Mouse (Mus musculus) stomach, postnatal 0 days (tissue): ENCODE data around the gene Zc3hav1l. TPM values are rescaled to one million over a fixed set of nuclear protein-coding genes. Genes with fewer than 3 reads are reported as not detected.

Source experiments
- ATAC-seq: fragments of 200-750 bp; cut with Nextera tagmentation; 2 replicates; pipeline ENCODE4 v1.8.0; 2017; ENCODE audit not compliant: low FRiP score, low TSS enrichment
- DNase-seq: peaks from one replicate; pipeline ENCODE4 v3.0.0-alpha.2; 2016; ENCODE audit warnings: low spot score
- H3K27ac ChIP-seq: fragments of 300-500 bp; sonication (generic); replicated peaks from 2 replicates; pipeline ENCODE4 v1.5.1; 2014; ENCODE audit warnings: mild to moderate bottlenecking, control low read depth
- H3K27me3 ChIP-seq: fragments of 300-500 bp; sonication (generic); 2 replicates; pipeline ENCODE4 v1.6.1; 2014; ENCODE audit warnings: low read length; ENCODE audit not compliant: control insufficient read depth, insufficient read depth
- H3K36me3 ChIP-seq: fragments of 300-500 bp; sonication (generic); 2 replicates; pipeline ENCODE4 v1.6.1; 2014; ENCODE audit warnings: low read length, mixed read lengths; ENCODE audit not compliant: control insufficient read depth, insufficient read depth
- H3K4me1 ChIP-seq: fragments of 300-500 bp; sonication (generic); replicated peaks from 2 replicates; pipeline ENCODE4 v1.6.1; 2014; ENCODE audit warnings: antibody characterized with exemption; ENCODE audit not compliant: control insufficient read depth, insufficient read depth
- H3K4me2 ChIP-seq: fragments of 300-500 bp; sonication (generic); replicated peaks from 2 replicates; pipeline ENCODE4 v1.6.1; 2014; ENCODE audit warnings: low read depth, mild to moderate bottlenecking, control low read depth, moderate library complexity
- H3K4me3 ChIP-seq: fragments of 300-500 bp; sonication (generic); 2 replicates; pipeline ENCODE4 v1.5.1; 2014; ENCODE audit warnings: low read depth, low read length, control low read depth
- H3K9ac ChIP-seq: fragments of 300-500 bp; sonication (generic); 2 replicates; pipeline ENCODE4 v1.6.1; 2014; ENCODE audit warnings: mild to moderate bottlenecking, low read length, control low read depth, mixed read lengths
- H3K9me3 ChIP-seq: fragments of 300-500 bp; sonication (generic); 2 replicates; pipeline ENCODE4 v1.6.1; 2016; ENCODE audit warnings: low read length; ENCODE audit not compliant: control insufficient read depth
- CTCF ChIP-seq: IDR thresholded peaks from 2 replicates; pipeline ENCODE4 v1.5.1; 2016; ENCODE audit warnings: antibody characterized with exemption, low read depth, mild to moderate bottlenecking, moderate library complexity
- EP300 ChIP-seq: optimal IDR thresholded peaks from 2 replicates; pipeline ENCODE3; 2016; ENCODE audit warnings: antibody characterized with exemption
- WGBS: fragments of 180-500 bp; shearing (Covaris S2); extraction: QIAGEN DNeasy Blood & Tissue Kit; methylation state at CpG from one replicate; pipeline ENCODE4 v1.1.7; 2014; 5-methylcytosine and 5-hydroxymethylcytosine counted together
- polyA plus RNA-seq: library from polyadenylated mRNA; unstranded; fragments of >200 nt; fragmentation: Nextera tagmentation; extraction: Ambion mirVana; gene quantifications from 2 replicates; pipeline ENCODE4 v1.2.1, GENCODE M21; 2015

Zc3hav1l gene
- polyA plus RNA-seq, 1 experiment from 2014 or later, result 2.3 TPM

DNA sequence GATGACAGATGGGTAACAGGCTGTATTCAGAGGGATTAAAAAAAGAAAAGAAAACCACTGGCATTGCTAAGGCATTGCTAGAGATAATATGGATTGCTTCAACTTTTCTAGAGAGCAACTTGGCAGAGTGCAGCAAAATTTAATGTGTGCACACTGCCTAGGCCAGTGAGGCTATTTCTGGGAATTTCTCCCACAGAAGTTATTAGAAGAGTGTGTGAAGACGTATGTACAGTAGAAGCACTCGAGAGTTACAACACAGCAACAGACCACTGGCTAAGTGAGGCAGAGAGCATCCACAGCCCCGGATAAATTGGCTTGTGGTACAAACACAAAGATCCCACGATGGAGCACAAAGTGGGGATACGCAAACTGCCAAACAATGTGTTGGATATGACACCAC lies 56.2 kb downstream of the Zc3hav1l start:
- no peaks in the 10 kb centered on the region for H3K27me3 ChIP-seq
- no peak overlapping the region for H3K4me2 ChIP-seq
- WGBS, result 57% methylated on average over 5 of the region's 5 CpGs
- no peak for DNase-seq
- no peak overlapping the region for H3K27ac ChIP-seq
- no peaks in the 10 kb centered on the region for H3K36me3 ChIP-seq
- no peak for ATAC-seq
- H3K4me3 ChIP-seq, result no peak overlapping the region
- H3K9me3 ChIP-seq, result no peaks in the 10 kb centered on the region
- TF ChIP-seq CTCF, result no peak
- no peak for TF ChIP-seq EP300
- H3K4me1 ChIP-seq, result no peaks in the 10 kb centered on the region
- no peak overlapping the region for H3K9ac ChIP-seq

DNA sequence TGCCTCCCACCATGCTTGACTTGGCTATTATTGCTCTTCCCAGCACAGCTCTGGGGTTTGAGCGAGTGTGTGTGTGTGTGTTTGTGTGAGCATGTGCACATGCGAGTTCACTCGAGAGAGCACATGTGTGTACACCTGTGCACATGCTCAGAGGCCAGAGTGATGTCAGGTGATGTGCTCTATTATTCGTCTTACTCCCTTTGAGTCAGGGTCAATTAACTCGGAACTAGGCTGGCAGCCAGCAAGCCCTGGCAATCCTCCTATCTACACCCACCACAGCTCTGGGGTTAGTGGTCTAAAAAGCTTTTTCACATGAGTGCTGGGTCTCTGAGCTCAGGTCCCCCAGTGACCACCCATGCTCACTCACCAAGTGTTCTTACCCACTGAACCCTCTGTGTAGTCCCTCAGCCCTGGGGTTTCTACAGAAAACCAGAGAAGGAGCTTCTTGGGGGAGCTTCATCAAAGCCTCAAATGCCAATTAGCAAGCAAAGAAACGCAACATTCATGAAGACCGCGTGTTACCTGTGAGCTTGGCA lies 56.7 kb downstream of the Zc3hav1l start:
- ATAC-seq, result no peak

DNA sequence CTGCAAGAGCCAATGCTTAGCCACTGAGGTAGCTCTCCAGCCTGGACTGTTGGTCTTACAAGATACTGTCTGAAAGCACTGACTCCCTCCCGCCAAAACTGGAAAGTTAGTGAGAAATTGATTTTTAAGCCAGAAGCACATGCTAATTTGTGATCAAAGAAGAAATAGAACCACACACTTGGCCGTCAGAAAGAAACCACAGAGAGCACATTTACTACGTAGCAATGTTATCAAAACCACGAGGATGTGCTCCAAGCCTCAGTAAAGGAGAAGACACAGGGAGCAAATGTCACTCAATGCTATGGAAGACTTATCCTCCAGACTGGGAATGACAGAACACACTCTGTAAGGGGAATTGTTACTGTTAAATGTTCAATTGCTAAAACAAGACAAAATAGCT lies 57.6 kb downstream of the Zc3hav1l start:
- WGBS, result 88% methylated on average over 4 of the region's 4 CpGs
- Histone ChIP-seq H3K4me2 (no peak overlapping the region), H3K9ac (no peak overlapping the region), H3K4me3 (no peak overlapping the region), H3K27me3 (no peaks in the 10 kb centered on the region), H3K9me3 (no peaks in the 10 kb centered on the region), H3K36me3 (no peaks in the 10 kb centered on the region), H3K4me1 (no peaks in the 10 kb centered on the region), H3K27ac (no peak overlapping the region)
- ATAC-seq (no peak), DNase-seq (no peak)
- TF ChIP-seq CTCF (no peak), EP300 (no peak)

More for the DNA sequence above, 56.7 kb downstream of the Zc3hav1l start:
- H3K36me3 ChIP-seq, result no peaks in the 10 kb centered on the region
- no peak for DNase-seq
- H3K9ac ChIP-seq, result no peak overlapping the region
- H3K27me3 ChIP-seq, result no peaks in the 10 kb centered on the region
- H3K4me3 ChIP-seq, result no peak overlapping the region
- no peaks in the 10 kb centered on the region for H3K4me1 ChIP-seq
- 61% methylated on average over 8 of the region's 8 CpGs for WGBS
- H3K27ac ChIP-seq, result no peak overlapping the region
- no peaks in the 10 kb centered on the region for H3K9me3 ChIP-seq
- TF ChIP-seq CTCF (no peak), EP300 (no peak)
- H3K4me2 ChIP-seq, result no peak overlapping the region

DNA sequence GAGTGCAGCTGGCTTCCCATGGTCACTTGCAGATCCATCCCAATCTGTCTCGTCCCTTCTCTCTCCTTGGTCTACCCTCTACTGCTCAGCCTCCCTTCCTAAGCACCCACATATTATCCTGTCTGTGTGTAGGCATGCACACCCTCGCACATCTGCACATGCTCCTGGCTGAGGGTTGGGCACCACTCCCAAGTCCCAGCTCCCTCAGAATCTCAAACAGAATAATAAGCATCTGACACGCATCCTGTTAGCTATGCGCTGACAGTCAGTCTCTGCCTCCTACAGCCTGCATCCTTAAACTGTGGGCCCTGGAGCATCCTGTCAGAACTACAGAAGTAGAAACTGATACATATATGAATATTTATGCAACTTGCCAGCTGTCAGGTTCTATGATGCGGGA lies 58.4 kb downstream of the Zc3hav1l start:
- Histone ChIP-seq H3K9ac (no peak overlapping the region), H3K36me3 (no peaks in the 10 kb centered on the region), H3K9me3 (no peaks in the 10 kb centered on the region), H3K4me1 (no peaks in the 10 kb centered on the region), H3K4me3 (no peak overlapping the region), H3K27me3 (no peaks in the 10 kb centered on the region), H3K4me2 (no peak overlapping the region), H3K27ac (no peak overlapping the region)
- DNase-seq, result no peak
- 80% methylated on average over 5 of the region's 5 CpGs for WGBS
- ATAC-seq, result no peak
- no peak for TF ChIP-seq CTCF
- TF ChIP-seq EP300, result no peak

DNA sequence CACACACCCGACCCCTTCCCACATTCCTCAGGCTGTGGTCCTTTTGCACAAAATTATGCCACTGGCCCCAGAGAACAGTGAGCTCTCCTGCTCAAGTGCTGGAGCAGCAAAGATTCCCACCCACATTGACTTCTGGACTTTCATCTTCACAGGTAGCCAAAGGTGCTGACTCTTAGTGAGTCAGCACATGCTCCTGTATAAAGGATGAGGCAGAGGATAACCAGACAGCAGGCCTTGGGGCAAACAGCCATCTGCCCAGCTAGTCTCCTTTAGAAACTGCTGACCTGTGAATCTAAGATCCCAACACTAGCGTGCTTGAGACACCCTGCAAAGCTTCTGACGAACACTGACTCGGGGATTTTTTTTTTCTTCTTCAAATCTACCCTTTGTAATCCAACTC lies 60.7 kb downstream of the Zc3hav1l start:
- no peaks in the 10 kb centered on the region for H3K9me3 ChIP-seq
- no peak for DNase-seq
- H3K4me3 ChIP-seq, result no peak overlapping the region
- no peaks in the 10 kb centered on the region for H3K4me1 ChIP-seq
- no peak overlapping the region for H3K4me2 ChIP-seq
- H3K27me3 ChIP-seq, result no peaks in the 10 kb centered on the region
- TF ChIP-seq CTCF (no peak), EP300 (no peak)
- H3K27ac ChIP-seq, result no peak overlapping the region
- H3K9ac ChIP-seq, result no peak overlapping the region
- ATAC-seq, result no peak
- 66% methylated on average over 4 of the region's 4 CpGs for WGBS
- H3K36me3 ChIP-seq, result no peaks in the 10 kb centered on the region

Other genes with a start within 250 kb of the Zc3hav1l start
- gene Tmem213, start 190.0 kb downstream of the Zc3hav1l start, polyA plus RNA-seq, result 1.9 and 3.0 TPM in 2 replicates
- gene Atp6v0a4, start 174.7 kb downstream of the Zc3hav1l start, polyA plus RNA-seq, result 11.9 and 13.9 TPM in 2 replicates
- gene D630045J12Rik, start 45.2 kb downstream of the Zc3hav1l start, polyA plus RNA-seq, result 0.70 and 1.1 TPM in 2 replicates
- gene Zc3hav1, start 55.3 kb upstream of the Zc3hav1l start, polyA plus RNA-seq, result 12.7 and 12.9 TPM in 2 replicates
- 1.5 TPM in 2 replicates for gene Ttc26, start 82.2 kb upstream of the Zc3hav1l start, polyA plus RNA-seq
- gene Ubn2, start 134.7 kb upstream of the Zc3hav1l start, polyA plus RNA-seq, result 5.3 and 6.7 TPM in 2 replicates
- gene Fmc1, start 234.2 kb upstream of the Zc3hav1l start, polyA plus RNA-seq, result 157 and 166 TPM in 2 replicates